Comparison of ENCODE assay signal across 25 mouse cellular contexts in genomic region chr8:54018535-54019165, GRCm38 (mm10). TPM values are rescaled to one million over a fixed set of nuclear protein-coding genes. Genes with fewer than 3 reads are reported as not detected.
DNase-seq lines count a peak whose midpoint lies in the region; ATAC-seq and TF ChIP-seq lines count a peak whose summit lies in the region.
"Had no signal": no experiment of that assay in that cellular context is flagged by ENCODE, and none has a peak within 500 bp of the region (broad histone marks: within the 10 kb centered on the region; RNA-seq: fewer than 3 reads in every experiment).

No protein-coding gene starts in this region.

- H3K4me1 ChIP-seq in embryonic facial prominence, embryonic 14.5 days (ENCODE audit: control insufficient read depth, insufficient read depth, low read length) = no peaks in the 10 kb centered on the region
- 0 out of 2 replicates have a peak, but pooled peaks cover 3% of the 10 kb centered on the region for H3K4me1 ChIP-seq in embryonic facial prominence, embryonic 10.5 days
- H3K4me1 ChIP-seq in hindbrain, embryonic 13.5 days (replicated peaks) = no peaks in the 10 kb centered on the region
- no peaks in the 10 kb centered on the region for H3K4me1 ChIP-seq in hindbrain, embryonic 14.5 days (replicated peaks; ENCODE audit: control insufficient read depth, insufficient read depth, low read length)
- H3K4me1 ChIP-seq in neural tube, embryonic 14.5 days (ENCODE audit: control insufficient read depth, insufficient read depth, low read length) = no peaks in the 10 kb centered on the region
- no peaks in the 10 kb centered on the region for H3K4me1 ChIP-seq in thymus, adult 2 months (replicated peaks; ENCODE audit: control insufficient read depth, insufficient read depth, low read length)
- H3K4me1 ChIP-seq: embryonic facial prominence, embryonic 12.5 days; hindbrain, embryonic 15.5 days; limb, embryonic 13.5 days; liver, embryonic 13.5 days; midbrain, embryonic 15.5 days; stomach, embryonic 15.5 days had no signal

- TF ChIP-seq POLR2A in brain, embryonic 14.5 days (IDR thresholded peaks at IDR 0.05; ENCODE audit: borderline replicate concordance, extremely low read depth, insufficient read depth, insufficient read length, poor library complexity, severe bottlenecking) = no peak
- no peak for TF ChIP-seq POLR2A in thymus, adult 2 months (IDR thresholded peaks at IDR 0.05; ENCODE audit: control insufficient read depth, extremely low read depth, insufficient read depth, low read length, poor library complexity)

- H3K4me3 ChIP-seq in embryonic facial prominence, embryonic 14.5 days (ENCODE audit: low read depth, low read length) = no peak overlapping the region
- no peak overlapping the region for H3K4me3 ChIP-seq in embryonic facial prominence, embryonic 10.5 days
- no peak overlapping the region for H3K4me3 ChIP-seq in hindbrain, embryonic 13.5 days
- no peak overlapping the region for H3K4me3 ChIP-seq in hindbrain, embryonic 14.5 days (replicated peaks; ENCODE audit: low read length)
- no peak overlapping the region for H3K4me3 ChIP-seq in neural tube, embryonic 14.5 days (ENCODE audit: low read depth, low read length)
- H3K4me3 ChIP-seq in thymus, adult 2 months (ENCODE audit: control insufficient read depth, insufficient read depth, low read length) = no peak overlapping the region
- H3K4me3 ChIP-seq: embryonic facial prominence, embryonic 12.5 days; hindbrain, embryonic 15.5 days; limb, embryonic 13.5 days; liver, embryonic 13.5 days; midbrain, embryonic 15.5 days; stomach, embryonic 15.5 days had no signal

- H3K27ac ChIP-seq in embryonic facial prominence, embryonic 14.5 days (replicated peaks; ENCODE audit: low read depth, low read length) = no peak overlapping the region
- H3K27ac ChIP-seq in embryonic facial prominence, embryonic 10.5 days (replicated peaks) = no peak overlapping the region
- H3K27ac ChIP-seq in hindbrain, embryonic 13.5 days = no peak overlapping the region
- H3K27ac ChIP-seq in hindbrain, embryonic 14.5 days = no peak overlapping the region
- no peak overlapping the region for H3K27ac ChIP-seq in neural tube, embryonic 14.5 days (ENCODE audit: low read depth, low read length)
- no peak overlapping the region for H3K27ac ChIP-seq in thymus, adult 2 months (ENCODE audit: control insufficient read depth, insufficient read depth, low read length)
- H3K27ac ChIP-seq: embryonic facial prominence, embryonic 12.5 days; hindbrain, embryonic 15.5 days; limb, embryonic 13.5 days; liver, embryonic 13.5 days; midbrain, embryonic 15.5 days; stomach, embryonic 15.5 days had no signal

- no peak overlapping the region for H3K4me2 ChIP-seq in embryonic facial prominence, embryonic 14.5 days (ENCODE audit: low read depth, low read length)
- H3K4me2 ChIP-seq in hindbrain, embryonic 13.5 days = no peak overlapping the region
- H3K4me2 ChIP-seq in hindbrain, embryonic 14.5 days (replicated peaks) = no peak overlapping the region
- H3K4me2 ChIP-seq in neural tube, embryonic 14.5 days (ENCODE audit: low read depth, low read length) = no peak overlapping the region
- H3K4me2 ChIP-seq: embryonic facial prominence, embryonic 12.5 days; hindbrain, embryonic 15.5 days; limb, embryonic 13.5 days; liver, embryonic 13.5 days; lung, embryonic 14.5 days; midbrain, embryonic 15.5 days; stomach, embryonic 15.5 days had no signal

- H3K27me3 ChIP-seq in embryonic facial prominence, embryonic 14.5 days (replicated peaks; ENCODE audit: control insufficient read depth, insufficient read depth, low read length) = no peaks in the 10 kb centered on the region
- no peaks in the 10 kb centered on the region for H3K27me3 ChIP-seq in embryonic facial prominence, embryonic 10.5 days (replicated peaks; ENCODE audit: low read depth, poor library complexity, severe bottlenecking)
- no peaks in the 10 kb centered on the region for H3K27me3 ChIP-seq in hindbrain, embryonic 13.5 days
- no peaks in the 10 kb centered on the region for H3K27me3 ChIP-seq in hindbrain, embryonic 14.5 days (ENCODE audit: control insufficient read depth, insufficient read depth, low read length)
- H3K27me3 ChIP-seq in neural tube, embryonic 14.5 days (ENCODE audit: control insufficient read depth, insufficient read depth, low read length) = no peaks in the 10 kb centered on the region
- no peaks in the 10 kb centered on the region for H3K27me3 ChIP-seq in thymus, adult 2 months (ENCODE audit: control insufficient read depth, insufficient read depth, low read length)
- H3K27me3 ChIP-seq: embryonic facial prominence, embryonic 12.5 days; hindbrain, embryonic 15.5 days; limb, embryonic 13.5 days; liver, embryonic 13.5 days; midbrain, embryonic 15.5 days; stomach, embryonic 15.5 days had no signal

- peak; percentile 37; the same call in 1 of the 2 replicates for ATAC-seq in embryonic facial prominence, embryonic 14.5 days (ENCODE audit: low read depth)
- peak; percentile 49; the same call in 1 of the 2 replicates for ATAC-seq in hindbrain, embryonic 13.5 days (ENCODE audit: low FRiP score)
- no peak; the same call in 1 of the 2 replicates for ATAC-seq in hindbrain, embryonic 14.5 days (ENCODE audit: low FRiP score)
- peak; percentile 80 for ATAC-seq in neural tube, embryonic 14.5 days (ENCODE audit: low read depth)
- ATAC-seq: midbrain, embryonic 15.5 days had no signal

- TF ChIP-seq CTCF in brain, embryonic 14.5 days (IDR thresholded peaks at IDR 0.05; ENCODE audit: borderline replicate concordance, extremely low read depth, insufficient read depth, insufficient read length) = no peak
- no peak for TF ChIP-seq CTCF in thymus, adult 2 months (IDR thresholded peaks at IDR 0.05; ENCODE audit: borderline replicate concordance, control insufficient read depth, extremely low read depth, insufficient read depth, low read length, poor library complexity)

- H3K9me3 ChIP-seq in embryonic facial prominence, embryonic 14.5 days (ENCODE audit: control insufficient read depth, low read length) = no peaks in the 10 kb centered on the region
- H3K9me3 ChIP-seq in embryonic facial prominence, embryonic 10.5 days = no peaks in the 10 kb centered on the region
- H3K9me3 ChIP-seq in hindbrain, embryonic 13.5 days = no peaks in the 10 kb centered on the region
- no peaks in the 10 kb centered on the region for H3K9me3 ChIP-seq in hindbrain, embryonic 14.5 days (ENCODE audit: control insufficient read depth, low read length)
- no peaks in the 10 kb centered on the region for H3K9me3 ChIP-seq in neural tube, embryonic 14.5 days (ENCODE audit: control insufficient read depth, low read length)
- H3K9me3 ChIP-seq: embryonic facial prominence, embryonic 12.5 days; G1E; hindbrain, embryonic 15.5 days; limb, embryonic 13.5 days; liver, embryonic 13.5 days; midbrain, embryonic 15.5 days; stomach, embryonic 15.5 days had no signal

- H3K36me3 ChIP-seq in embryonic facial prominence, embryonic 14.5 days (ENCODE audit: control insufficient read depth, insufficient read depth, low read length) = no peaks in the 10 kb centered on the region
- no peaks in the 10 kb centered on the region for H3K36me3 ChIP-seq in embryonic facial prominence, embryonic 10.5 days (replicated peaks)
- no peaks in the 10 kb centered on the region for H3K36me3 ChIP-seq in hindbrain, embryonic 13.5 days
- no peaks in the 10 kb centered on the region for H3K36me3 ChIP-seq in hindbrain, embryonic 14.5 days (replicated peaks; ENCODE audit: control insufficient read depth, insufficient read depth)
- H3K36me3 ChIP-seq in neural tube, embryonic 14.5 days (ENCODE audit: control insufficient read depth, insufficient read depth, low read length) = no peaks in the 10 kb centered on the region
- no peaks in the 10 kb centered on the region for H3K36me3 ChIP-seq in thymus, adult 2 months (ENCODE audit: control insufficient read depth, insufficient read depth, low read length)
- H3K36me3 ChIP-seq: embryonic facial prominence, embryonic 12.5 days; G1E; hindbrain, embryonic 15.5 days; limb, embryonic 13.5 days; liver, embryonic 13.5 days; midbrain, embryonic 15.5 days; stomach, embryonic 15.5 days had no signal

- H3K9ac ChIP-seq in embryonic facial prominence, embryonic 14.5 days (ENCODE audit: low read depth, low read length) = no peak overlapping the region
- no peak overlapping the region for H3K9ac ChIP-seq in hindbrain, embryonic 13.5 days
- H3K9ac ChIP-seq in hindbrain, embryonic 14.5 days = no peak overlapping the region
- H3K9ac ChIP-seq in neural tube, embryonic 14.5 days (replicated peaks; ENCODE audit: low read depth, low read length) = no peak overlapping the region
- H3K9ac ChIP-seq: embryonic facial prominence, embryonic 12.5 days; hindbrain, embryonic 15.5 days; limb, embryonic 13.5 days; liver, embryonic 13.5 days; lung, embryonic 14.5 days; midbrain, embryonic 15.5 days; stomach, embryonic 15.5 days had no signal

- 66% methylated on average over 3 of the region's 3 CpGs for WGBS in embryonic facial prominence, embryonic 14.5 days
- 73% methylated on average over 3 of the region's 3 CpGs for WGBS in embryonic facial prominence, embryonic 10.5 days
- WGBS in hindbrain, embryonic 13.5 days = 41% methylated on average over 3 of the region's 3 CpGs
- 39% methylated on average over 3 of the region's 3 CpGs for WGBS in hindbrain, embryonic 14.5 days
- WGBS in neural tube, embryonic 14.5 days = 16% methylated on average over 3 of the region's 3 CpGs
- 87% methylated on average over 3 of the region's 3 CpGs for WGBS in thymus, adult 2 months

- no peak for DNase-seq in embryonic facial prominence, embryonic 14.5 days (ENCODE audit: low spot score)
- DNase-seq in embryonic facial prominence, embryonic 10.5 days (ENCODE audit: low spot score) = no peak
- DNase-seq in hindbrain, embryonic 14.5 days (ENCODE audit: low spot score) = no peak
- peak; percentile 55 for DNase-seq in brain, embryonic 14.5 days (ENCODE audit: low read depth)
- no peak for DNase-seq in thymus, adult 2 months
- DNase-seq in gastrocnemius, postnatal 4 days (ENCODE audit: low spot score in 2 of 2) = no peak
- DNase-seq: adrenal gland, postnatal 36 days; cerebellum, adult 18-20 months; cerebellum, postnatal 25 days; gastrocnemius, postnatal 25 days; kidney, adult 11 months; kidney, postnatal 10 days; liver, embryonic 13.5 days; lung, embryonic 14.5 days; lung, postnatal 36 days; right cerebral cortex, postnatal 25 days; thymus, adult 18-20 months had no signal

RNA-seq across cellular contexts. Expression of gene Vegfc, which starts 58.8 kb away (rescaled TPM):
- polyA plus RNA-seq in embryonic facial prominence, embryonic 14.5 days (2014; fragmentation: Nextera tagmentation; extraction: Ambion mirVana) = 8.7 and 8.9 TPM in 2 replicates
- polyA plus RNA-seq in embryonic facial prominence, embryonic 10.5 days (2016; fragmentation: Nextera tagmentation; extraction: Ambion mirVana) = 8.1 and 10.7 TPM in 2 replicates
- polyA plus RNA-seq in hindbrain, embryonic 13.5 days (2015; fragmentation: Nextera tagmentation; extraction: Ambion mirVana) = 2.5 and 3.4 TPM in 2 replicates
- 5.2 and 6.0 TPM in 2 replicates for polyA plus RNA-seq in hindbrain, embryonic 14.5 days (2014; fragmentation: Nextera tagmentation; extraction: Ambion mirVana)
- polyA plus RNA-seq in brain, embryonic 14.5 days (2012; rRNA removed) = 3.7 and 5.7 TPM in 2 replicates
- 4.6 and 4.9 TPM in 2 replicates for polyA plus RNA-seq in neural tube, embryonic 14.5 days (2014; fragmentation: Nextera tagmentation; extraction: Ambion mirVana)
- 1.1 and 1.2 TPM in 2 replicates for polyA plus RNA-seq in thymus, adult 2 months (2012; rRNA removed)
- 1 to 10 TPM; 3.7 to 4.1 TPM for total RNA-seq in gastrocnemius, postnatal 4 days (2021)
- polyA plus RNA-seq: G1E had no signal
